Mouse (Mus musculus) embryonic facial prominence, embryonic 15.5 days (tissue): ENCODE data around the gene Gm8947. TPM values are rescaled to one million over a fixed set of nuclear protein-coding genes. Genes with fewer than 3 reads are reported as not detected.
"Not testable (repeated sequence)": the region's sequence is repeated elsewhere in the genome, so short reads cannot be mapped to it uniquely, and the experiment has no call there.

Source experiments
- ATAC-seq: fragments of 200-750 bp; cut with Nextera tagmentation; 2 replicates; pipeline ENCODE4 v1.8.0; 2017; ENCODE audit warnings: low read depth, moderate TSS enrichment; ENCODE audit not compliant: insufficient number of reproducible peaks, low FRiP score, low TSS enrichment
- H3K27ac ChIP-seq: fragments of 300-500 bp; sonication (generic); replicated peaks from 2 replicates; pipeline ENCODE4 v1.5.1; 2015; ENCODE audit warnings: mild to moderate bottlenecking, inconsistent platforms
- H3K27me3 ChIP-seq: fragments of 300-500 bp; sonication (generic); 2 replicates; pipeline ENCODE4 v1.6.1; 2015; ENCODE audit warnings: inconsistent platforms
- H3K36me3 ChIP-seq: fragments of 300-500 bp; sonication (generic); 2 replicates; pipeline ENCODE4 v1.6.1; 2015; ENCODE audit warnings: mild to moderate bottlenecking, inconsistent platforms
- H3K4me1 ChIP-seq: fragments of 300-500 bp; sonication (generic); 2 replicates; pipeline ENCODE4 v1.6.1; 2015; ENCODE audit warnings: inconsistent platforms
- H3K4me2 ChIP-seq: fragments of 300-500 bp; sonication (generic); replicated peaks from 2 replicates; pipeline ENCODE4 v1.6.1; 2015; ENCODE audit warnings: mild to moderate bottlenecking, inconsistent platforms
- H3K4me3 ChIP-seq: fragments of 300-500 bp; sonication (generic); replicated peaks from 2 replicates; pipeline ENCODE4 v1.5.1; 2015; ENCODE audit warnings: mild to moderate bottlenecking, inconsistent platforms
- H3K9ac ChIP-seq: fragments of 300-500 bp; sonication (generic); 2 replicates; pipeline ENCODE4 v1.6.1; 2015; ENCODE audit warnings: inconsistent platforms
- H3K9me3 ChIP-seq: fragments of 300-500 bp; sonication (generic); replicated peaks from 2 replicates; pipeline ENCODE4 v1.6.1; 2016; ENCODE audit warnings: inconsistent platforms
- WGBS: fragments of 180-500 bp; shearing (Covaris S2); methylation state at CpG from one replicate; pipeline ENCODE4 v1.1.7; 2015; 5-methylcytosine and 5-hydroxymethylcytosine counted together
- polyA plus RNA-seq: library from polyadenylated mRNA; unstranded; fragments of >200 nt; fragmentation: Nextera tagmentation; extraction: Ambion mirVana; gene quantifications from 2 replicates; pipeline ENCODE4 v1.2.1, GENCODE M21; 2015

Gene Gm8947
- polyA plus RNA-seq = 0.28 and 0.44 TPM in 2 replicates

- H3K27me3 ChIP-seq, H3K4me2 ChIP-seq, H3K9ac ChIP-seq, H3K4me1 ChIP-seq, H3K36me3 ChIP-seq, H3K9me3 ChIP-seq, H3K4me3 ChIP-seq, H3K27ac ChIP-seq, ATAC-seq: not testable (repeated sequence)
- WGBS = no CpG with 5 or more reads among the region's 7 CpGs
Observed at GRCm38 (mm10) chr1:151192075-151192474, at the start of gene Gm8947. TSS of gene Gm8947 (plus strand) at chr1:151192376.

GRCm38 (mm10) chr1:151144471-151145146 lies 47.6 kb upstream of the Gm8947 start:
- Histone ChIP-seq H3K36me3 (no peaks in the 10 kb centered on the region), H3K4me2 (no peak overlapping the region), H3K4me3 (no peak overlapping the region), H3K27me3 (no peaks in the 10 kb centered on the region), H3K4me1 (peaks cover 10% of the 10 kb centered on the region; the same call in 1 of the 2 replicates), H3K27ac (no peak overlapping the region), H3K9ac (no peak overlapping the region), H3K9me3 (no peaks in the 10 kb centered on the region)
- no peak for ATAC-seq
- 81% methylated on average over 6 of the region's 6 CpGs for WGBS

- Histone ChIP-seq H3K9me3 (no peaks in the 10 kb centered on the region), H3K4me1 (peaks cover 7% of the 10 kb centered on the region; the same call in 1 of the 2 replicates), H3K4me2 (no peak overlapping the region), H3K4me3 (no peak overlapping the region), H3K9ac (no peak overlapping the region), H3K36me3 (no peaks in the 10 kb centered on the region), H3K27me3 (no peaks in the 10 kb centered on the region), H3K27ac (no peak overlapping the region)
- ATAC-seq = no peak
Observed at GRCm38 (mm10) chr1:151147801-151148200, 44.4 kb upstream of the Gm8947 start.

GRCm38 (mm10) chr1:151150211-151150610 lies 42.0 kb upstream of the Gm8947 start:
- no peak overlapping the region for H3K9ac ChIP-seq
- 90% methylated on average over 7 of the region's 7 CpGs for WGBS
- H3K27ac ChIP-seq = no peak overlapping the region
- H3K9me3 ChIP-seq = no peaks in the 10 kb centered on the region
- no peak overlapping the region for H3K4me2 ChIP-seq
- no peak overlapping the region for H3K4me3 ChIP-seq
- H3K4me1 ChIP-seq = peaks cover 7% of the 10 kb centered on the region; the same call in 1 of the 2 replicates
- no peaks in the 10 kb centered on the region for H3K27me3 ChIP-seq
- ATAC-seq = no peak
- H3K36me3 ChIP-seq = no peaks in the 10 kb centered on the region

GRCm38 (mm10) chr1:151151089-151151488 lies 41.1 kb upstream of the Gm8947 start:
- ATAC-seq = no peak
- Histone ChIP-seq H3K9me3 (no peaks in the 10 kb centered on the region), H3K27ac (no peak overlapping the region), H3K36me3 (no peaks in the 10 kb centered on the region), H3K4me2 (no peak overlapping the region), H3K27me3 (no peaks in the 10 kb centered on the region), H3K9ac (no peak overlapping the region), H3K4me1 (peaks cover 7% of the 10 kb centered on the region; the same call in 1 of the 2 replicates), H3K4me3 (no peak overlapping the region)
- WGBS = 61% methylated on average over 2 of the region's 2 CpGs

GRCm38 (mm10) chr1:151153056-151153652 lies 39.0 kb upstream of the Gm8947 start:
- H3K9me3 ChIP-seq = no peaks in the 10 kb centered on the region
- 68% methylated on average over 6 of the region's 6 CpGs for WGBS
- ATAC-seq = no peak
- H3K36me3 ChIP-seq = no peaks in the 10 kb centered on the region
- H3K4me3 ChIP-seq = no peak overlapping the region
- H3K4me1 ChIP-seq = peaks cover 7% of the 10 kb centered on the region; the same call in 1 of the 2 replicates
- H3K4me2 ChIP-seq = no peak overlapping the region
- H3K9ac ChIP-seq = no peak overlapping the region
- H3K27ac ChIP-seq = no peak overlapping the region
- H3K27me3 ChIP-seq = no peaks in the 10 kb centered on the region

- H3K9me3 ChIP-seq, H3K9ac ChIP-seq, H3K27me3 ChIP-seq, H3K36me3 ChIP-seq, H3K4me2 ChIP-seq, H3K4me1 ChIP-seq, H3K4me3 ChIP-seq, H3K27ac ChIP-seq, ATAC-seq: not testable (repeated sequence)
- 84% methylated on average over 9 of the region's 9 CpGs for WGBS
Observed at GRCm38 (mm10) chr1:151154131-151154530, 38.0 kb upstream of the Gm8947 start.

GRCm38 (mm10) chr1:151156129-151156528 lies 36.0 kb upstream of the Gm8947 start:
- 92% methylated on average over 3 of the region's 3 CpGs for WGBS
- Histone ChIP-seq H3K27ac (no peak overlapping the region), H3K4me1 (peaks cover 7% of the 10 kb centered on the region; the same call in 1 of the 2 replicates), H3K27me3 (no peaks in the 10 kb centered on the region), H3K36me3 (no peaks in the 10 kb centered on the region), H3K9me3 (no peaks in the 10 kb centered on the region), H3K9ac (no peak overlapping the region), H3K4me3 (no peak overlapping the region), H3K4me2 (no peak overlapping the region)
- ATAC-seq = no peak

GRCm38 (mm10) chr1:151156777-151157632 lies 35.2 kb upstream of the Gm8947 start:
- no peak overlapping the region for H3K9ac ChIP-seq
- no peak for ATAC-seq
- no peak overlapping the region for H3K4me3 ChIP-seq
- H3K4me2 ChIP-seq = no peak overlapping the region
- peaks cover 4% of the 10 kb centered on the region; the same call in 1 of the 2 replicates for H3K4me1 ChIP-seq
- no peak overlapping the region for H3K27ac ChIP-seq
- no peaks in the 10 kb centered on the region for H3K36me3 ChIP-seq
- WGBS = 70% methylated on average over 7 of the region's 7 CpGs
- H3K9me3 ChIP-seq = no peaks in the 10 kb centered on the region
- no peaks in the 10 kb centered on the region for H3K27me3 ChIP-seq

GRCm38 (mm10) chr1:151157963-151158856 lies 34.0 kb upstream of the Gm8947 start:
- Histone ChIP-seq H3K4me2 (no peak overlapping the region), H3K9me3 (no peaks in the 10 kb centered on the region), H3K9ac (no peak overlapping the region), H3K27ac (no peak overlapping the region), H3K4me1 (no peaks in the 10 kb centered on the region), H3K27me3 (no peaks in the 10 kb centered on the region), H3K36me3 (no peaks in the 10 kb centered on the region), H3K4me3 (no peak overlapping the region)
- 59% methylated on average over 9 of the region's 9 CpGs for WGBS
- no peak for ATAC-seq
